Mouse (Mus musculus): Measurements from ENCODE around the gene Itprip.

- no peak for TF ChIP-seq ZNF384 (IDR thresholded peaks at IDR 0.05; ENCODE audit: low read depth, low read length)
- TF ChIP-seq CHD2 (IDR thresholded peaks at IDR 0.05; ENCODE audit: low read depth, low read length), result no peak
- TF ChIP-seq HCFC1 (IDR thresholded peaks at IDR 0.05; ENCODE audit: borderline replicate concordance, insufficient read depth, low read length), result no peak
Measured at GRCm38 (mm10) chr19:47908961-47909371, 10.1 kb downstream of the Itprip start.
